Mouse (Mus musculus) midbrain, embryonic 16.5 days (tissue): ENCODE measurements around the gene Gpr182. TPM values are rescaled to one million over a fixed set of nuclear protein-coding genes. Genes with fewer than 3 reads are reported as not detected.

Experiments
- ATAC-seq: fragments of 200-750 bp; cut with Nextera tagmentation; 2 replicates; pipeline ENCODE4 v1.8.0; 2017; ENCODE audit warnings: moderate TSS enrichment
- H3K27ac ChIP-seq: fragments of 300-500 bp; sonication (generic); 2 replicates; pipeline ENCODE4 v1.5.1; 2014; ENCODE audit warnings: mild to moderate bottlenecking, low read length, mixed read lengths
- H3K27me3 ChIP-seq: fragments of 300-500 bp; sonication (generic); 2 replicates; pipeline ENCODE4 v1.6.1; 2014; ENCODE audit warnings: low read depth, low read length, mixed read lengths; ENCODE audit not compliant: control insufficient read depth, insufficient read depth
- H3K36me3 ChIP-seq: fragments of 300-500 bp; sonication (generic); 2 replicates; pipeline ENCODE4 v1.6.1; 2014; ENCODE audit warnings: mild to moderate bottlenecking, low read length, moderate library complexity, mixed read lengths; ENCODE audit not compliant: control insufficient read depth, insufficient read depth
- H3K4me1 ChIP-seq: fragments of 300-500 bp; sonication (generic); 2 replicates; pipeline ENCODE4 v1.6.1; 2014; ENCODE audit warnings: mild to moderate bottlenecking, low read length, mixed read lengths; ENCODE audit not compliant: control insufficient read depth, insufficient read depth
- H3K4me2 ChIP-seq: fragments of 300-500 bp; sonication (generic); 2 replicates; pipeline ENCODE4 v1.6.1; 2014; ENCODE audit warnings: mild to moderate bottlenecking, low read length, mixed read lengths
- H3K4me3 ChIP-seq: fragments of 300-500 bp; sonication (generic); 2 replicates; pipeline ENCODE4 v1.5.1; 2014; ENCODE audit warnings: low read depth, mild to moderate bottlenecking, low read length, moderate library complexity, mixed read lengths
- H3K9ac ChIP-seq: fragments of 300-500 bp; sonication (generic); 2 replicates; pipeline ENCODE4 v1.6.1; 2014; ENCODE audit warnings: low read depth, low read length, mixed read lengths
- H3K9me3 ChIP-seq: fragments of 300-500 bp; sonication (generic); replicated peaks from 2 replicates; pipeline ENCODE4 v1.6.1; 2014; ENCODE audit warnings: mild to moderate bottlenecking, low read length, mixed read lengths; ENCODE audit not compliant: control insufficient read depth, poor library complexity, severe bottlenecking
- WGBS: fragments of 180-500 bp; shearing (Covaris S2); extraction: QIAGEN DNeasy Blood & Tissue Kit; methylation state at CpG from one replicate; pipeline ENCODE4 v1.1.7; 2014; 5-methylcytosine and 5-hydroxymethylcytosine counted together
- polyA plus RNA-seq: library from polyadenylated mRNA; unstranded; fragments of >200 nt; fragmentation: Nextera tagmentation; extraction: Ambion mirVana; gene quantifications from 2 replicates; pipeline ENCODE4 v1.2.1, GENCODE M21; 2015

Gene Gpr182
- polyA plus RNA-seq, 1 experiment from 2014 or later = 1.7 TPM

DNA sequence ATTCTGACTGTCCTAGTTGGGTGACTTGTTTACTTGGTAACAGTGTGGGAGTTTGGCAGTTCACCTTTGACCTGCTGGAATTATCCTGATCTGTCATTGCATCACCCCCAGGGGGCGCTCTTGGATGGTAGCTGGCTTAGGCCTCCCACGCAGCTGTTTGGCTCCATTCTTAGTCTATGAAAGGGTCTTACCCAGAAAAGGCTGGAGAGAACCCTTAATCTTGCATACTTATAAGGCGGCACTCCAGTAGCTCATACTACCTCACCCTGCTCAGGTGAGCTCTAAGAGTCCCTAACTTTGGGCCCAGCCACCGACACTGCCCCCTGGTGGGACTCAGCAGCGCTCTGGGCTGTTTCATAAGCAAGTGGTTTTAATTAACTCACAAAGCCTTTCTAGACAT, 6.9 kb downstream of the Gpr182 start:
- H3K4me2 ChIP-seq = no peak overlapping the region
- 75% methylated on average over 5 of the region's 5 CpGs for WGBS
- H3K36me3 ChIP-seq = peaks cover 38% of the 10 kb centered on the region

DNA sequence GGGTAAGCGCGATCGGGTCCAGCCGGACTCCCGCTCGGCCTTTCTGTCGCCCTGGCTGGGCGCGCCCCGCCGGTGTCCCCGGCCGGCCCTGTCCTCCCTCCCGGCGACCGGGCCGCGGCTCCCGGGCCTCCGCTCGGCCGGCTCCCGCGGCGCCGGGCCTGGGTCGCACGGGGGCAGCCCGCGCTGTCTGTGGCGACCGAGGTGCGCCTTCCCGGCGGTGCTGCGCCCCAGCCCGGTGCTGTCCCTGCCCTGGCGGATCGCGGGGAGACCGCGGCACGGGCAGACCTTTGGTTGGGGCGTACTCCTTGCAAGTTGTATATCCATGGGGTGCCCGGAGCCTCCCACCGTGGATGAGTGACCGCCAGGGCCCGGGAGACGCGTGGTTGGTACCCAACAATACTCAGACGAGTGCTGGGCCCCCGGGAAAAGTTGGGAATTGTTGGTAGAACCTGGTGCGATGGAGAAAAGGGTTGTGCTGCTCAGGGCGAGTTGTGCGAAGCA, 11.8 kb downstream of the Gpr182 start:
- peak overlapping the region; percentile 95 for H3K9ac ChIP-seq
- peaks cover 12% of the 10 kb centered on the region for H3K4me1 ChIP-seq
- under 1% methylated on average over 55 of the region's 55 CpGs for WGBS
- ATAC-seq = peak; percentile 67
- peak overlapping the region; percentile 79 for H3K4me2 ChIP-seq
- no peaks in the 10 kb centered on the region for H3K9me3 ChIP-seq
- H3K27ac ChIP-seq = peak overlapping the region; percentile 81
- peaks cover 25% of the 10 kb centered on the region for H3K36me3 ChIP-seq
- H3K4me3 ChIP-seq = peak overlapping the region; percentile 97
- H3K27me3 ChIP-seq = no peaks in the 10 kb centered on the region

More for the DNA sequence above, 6.9 kb downstream of the Gpr182 start:
- H3K9me3 ChIP-seq = no peaks in the 10 kb centered on the region
- no peaks in the 10 kb centered on the region for H3K27me3 ChIP-seq
- H3K27ac ChIP-seq = no peak overlapping the region
- no peak overlapping the region for H3K9ac ChIP-seq
- peaks cover 10% of the 10 kb centered on the region for H3K4me1 ChIP-seq
- no peak for ATAC-seq
- no peak overlapping the region for H3K4me3 ChIP-seq

DNA sequence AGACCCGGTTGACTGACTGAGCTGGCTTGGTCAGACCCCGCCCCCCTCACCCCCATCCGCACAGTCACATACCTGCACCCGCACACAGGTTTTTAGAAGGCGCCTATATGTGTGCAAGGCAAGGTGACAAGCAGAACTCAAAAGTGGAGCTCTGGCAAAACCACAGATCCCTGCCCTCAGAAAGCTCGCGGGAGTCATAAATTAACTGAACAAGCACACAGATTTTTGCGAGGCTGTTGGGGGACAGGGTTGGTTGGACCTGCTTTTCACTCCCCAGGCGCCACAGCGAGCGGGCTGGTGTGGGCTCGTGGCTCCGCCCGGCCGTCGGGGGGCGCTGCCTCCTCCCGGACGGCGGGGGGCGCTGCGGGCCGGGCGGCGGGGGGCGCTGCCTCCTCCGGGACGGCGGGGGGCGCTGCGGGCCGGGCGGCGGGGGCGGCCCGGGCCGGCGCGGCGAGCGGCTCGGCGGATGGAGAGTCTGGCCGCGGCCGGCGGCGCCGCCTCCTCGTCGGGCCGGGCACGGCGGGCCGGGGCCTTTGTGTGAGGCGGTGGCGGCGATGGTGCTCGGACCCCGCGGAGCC, 12.4 kb downstream of the Gpr182 start, which contains the start of gene Zbtb39:
Gene Zbtb39, plus strand, starts transcription at position 456 of the 578 bp plus-strand sequence.
- 2% methylated on average over 47 of the region's 61 CpGs for WGBS
- peaks cover 25% of the 10 kb centered on the region for H3K36me3 ChIP-seq

DNA sequence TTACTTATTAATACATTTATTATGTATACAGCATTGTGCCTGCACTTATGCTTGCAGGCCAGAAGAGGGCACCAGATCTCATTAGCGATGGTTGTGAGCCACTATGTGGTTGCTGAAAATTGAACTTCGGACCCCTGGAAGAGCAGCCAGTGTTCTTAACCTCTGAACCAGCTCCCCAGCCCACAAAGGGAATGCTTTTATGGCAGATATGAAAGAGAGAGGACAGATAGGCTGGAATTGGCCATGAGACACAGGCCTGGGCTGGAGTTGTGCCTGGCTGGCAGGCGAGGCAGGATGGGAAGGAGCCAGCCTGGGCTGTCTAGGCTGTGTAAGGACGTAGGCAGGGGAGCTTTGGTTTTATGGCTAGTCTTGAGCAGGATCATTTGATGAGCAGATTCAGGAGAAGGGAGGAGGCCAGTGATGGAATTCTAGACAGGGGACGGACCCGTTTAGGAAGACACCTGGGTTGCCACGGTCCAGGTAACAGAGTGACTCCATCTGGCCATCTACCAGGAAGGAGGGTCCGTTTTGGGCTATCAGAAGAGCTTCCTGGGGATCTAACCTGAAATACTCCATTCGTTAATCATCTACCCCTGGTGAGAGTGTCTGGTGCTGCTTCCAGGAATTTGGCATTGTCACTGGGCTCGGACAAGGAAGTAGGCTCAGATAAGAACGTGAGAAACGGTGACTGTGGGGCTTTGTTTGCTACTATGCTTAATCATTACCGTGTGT, 13.2 kb downstream of the Gpr182 start:
- H3K4me2 ChIP-seq = no peak overlapping the region; the same call in 1 of the 2 replicates
- H3K9me3 ChIP-seq = no peaks in the 10 kb centered on the region
- WGBS = 56% methylated on average over 13 of the region's 13 CpGs
- H3K4me3 ChIP-seq = peak overlapping the region; percentile 97; the same call in 1 of the 2 replicates
- H3K27ac ChIP-seq = no peak overlapping the region
- no peak for ATAC-seq
- no peak overlapping the region for H3K9ac ChIP-seq
- H3K27me3 ChIP-seq = peaks cover 4% of the 10 kb centered on the region; the same call in 1 of the 2 replicates
- H3K36me3 ChIP-seq = peaks cover 18% of the 10 kb centered on the region
- H3K4me1 ChIP-seq = peaks cover 12% of the 10 kb centered on the region

More for the DNA sequence above, 12.4 kb downstream of the Gpr182 start, which contains the start of gene Zbtb39:
- peak; percentile 88 for ATAC-seq
- no peaks in the 10 kb centered on the region for H3K27me3 ChIP-seq
- H3K27ac ChIP-seq = peak within 1 kb of the TSS; percentile 81
- H3K4me2 ChIP-seq = peak within 1 kb of the TSS; percentile 79
- H3K4me1 ChIP-seq = peaks cover 12% of the 10 kb centered on the region
- H3K9ac ChIP-seq = peak within 1 kb of the TSS; percentile 95
- no peaks in the 10 kb centered on the region for H3K9me3 ChIP-seq
- peak within 1 kb of the TSS; percentile 97 for H3K4me3 ChIP-seq

DNA sequence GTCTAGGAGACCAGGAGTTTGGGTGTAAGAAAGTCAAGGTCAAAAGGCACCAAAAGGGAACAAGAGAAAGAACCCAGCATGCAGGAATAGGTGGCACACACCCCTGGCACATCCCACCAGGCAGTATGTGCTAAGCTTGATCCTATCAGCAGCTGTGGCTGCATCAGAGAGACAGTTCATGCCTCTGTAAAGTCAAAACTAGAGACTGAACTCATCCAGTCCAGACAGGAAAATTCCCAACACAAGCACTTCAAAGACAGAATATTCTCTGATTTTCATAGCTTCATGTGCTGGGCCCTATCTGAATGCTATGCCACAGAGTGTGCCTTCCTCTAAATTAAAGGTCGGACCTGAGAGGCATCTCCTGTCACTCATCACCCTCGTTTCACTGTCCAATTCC, 14.0 kb downstream of the Gpr182 start:
- WGBS = 31% methylated on average over 2 of the region's 2 CpGs
- no peak for ATAC-seq
- H3K9me3 ChIP-seq = no peaks in the 10 kb centered on the region
- H3K9ac ChIP-seq = no peak overlapping the region
- H3K27ac ChIP-seq = no peak overlapping the region
- peaks cover 4% of the 10 kb centered on the region; the same call in 1 of the 2 replicates for H3K27me3 ChIP-seq
- H3K4me3 ChIP-seq = no peak overlapping the region
- no peak overlapping the region for H3K4me2 ChIP-seq
- peaks cover 11% of the 10 kb centered on the region for H3K36me3 ChIP-seq
- peaks cover 12% of the 10 kb centered on the region for H3K4me1 ChIP-seq

DNA sequence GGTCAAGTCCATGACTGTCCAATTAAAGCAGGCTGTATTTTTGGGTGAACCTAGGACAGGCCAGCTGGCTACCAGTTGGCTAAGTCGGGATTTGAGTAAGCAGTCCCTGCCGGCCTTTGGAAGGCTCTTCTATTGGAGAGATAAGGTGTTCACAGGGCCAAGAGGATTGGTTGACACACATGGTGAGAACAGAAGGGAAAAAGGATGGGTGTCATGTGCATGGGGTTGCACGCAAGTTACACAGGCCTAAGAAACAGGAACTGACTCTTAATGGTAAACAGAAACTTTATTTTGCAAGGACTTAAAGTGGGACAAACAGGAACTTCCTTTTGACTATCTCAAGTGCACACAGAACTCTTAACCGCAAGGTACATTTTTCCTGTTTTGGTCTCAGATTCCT, 14.6 kb downstream of the Gpr182 start:
- Histone ChIP-seq H3K36me3 (peaks cover 4% of the 10 kb centered on the region), H3K9me3 (no peaks in the 10 kb centered on the region), H3K27me3 (peaks cover 4% of the 10 kb centered on the region; the same call in 1 of the 2 replicates), H3K4me1 (peaks cover 12% of the 10 kb centered on the region), H3K4me2 (no peak overlapping the region), H3K27ac (no peak overlapping the region), H3K4me3 (no peak overlapping the region), H3K9ac (no peak overlapping the region)
- WGBS = 81% methylated on average over 4 of the region's 4 CpGs
- ATAC-seq = no peak

DNA sequence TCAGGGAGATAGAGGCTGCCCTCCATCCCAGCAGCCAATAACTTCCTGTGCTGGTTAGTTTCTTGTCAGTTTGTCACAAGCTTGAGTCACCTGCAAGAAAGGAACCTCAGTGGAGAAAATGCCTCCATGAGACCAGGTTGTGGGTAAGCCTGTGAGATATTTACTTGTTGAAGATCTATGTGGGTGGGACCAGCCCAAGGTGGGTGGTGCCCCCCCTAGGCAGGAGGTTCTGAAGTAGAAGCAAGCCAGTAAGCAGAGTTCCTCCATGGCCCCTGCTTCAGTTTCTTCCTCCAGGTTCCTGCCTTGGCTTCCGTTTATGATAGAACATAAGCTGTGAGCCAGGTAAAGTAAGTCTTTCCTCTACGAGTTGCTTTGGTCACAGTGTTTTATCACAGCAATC, 15.3 kb downstream of the Gpr182 start:
- H3K4me3 ChIP-seq = no peak overlapping the region
- no peak for ATAC-seq
- peaks cover 12% of the 10 kb centered on the region for H3K4me1 ChIP-seq
- H3K27me3 ChIP-seq = peaks cover 4% of the 10 kb centered on the region; the same call in 1 of the 2 replicates
- no peaks in the 10 kb centered on the region for H3K9me3 ChIP-seq
- no peak overlapping the region for H3K9ac ChIP-seq
- H3K36me3 ChIP-seq = no peaks in the 10 kb centered on the region
- no peak overlapping the region for H3K27ac ChIP-seq
- H3K4me2 ChIP-seq = no peak overlapping the region
- 79% methylated on average over 2 of the region's 2 CpGs for WGBS

DNA sequence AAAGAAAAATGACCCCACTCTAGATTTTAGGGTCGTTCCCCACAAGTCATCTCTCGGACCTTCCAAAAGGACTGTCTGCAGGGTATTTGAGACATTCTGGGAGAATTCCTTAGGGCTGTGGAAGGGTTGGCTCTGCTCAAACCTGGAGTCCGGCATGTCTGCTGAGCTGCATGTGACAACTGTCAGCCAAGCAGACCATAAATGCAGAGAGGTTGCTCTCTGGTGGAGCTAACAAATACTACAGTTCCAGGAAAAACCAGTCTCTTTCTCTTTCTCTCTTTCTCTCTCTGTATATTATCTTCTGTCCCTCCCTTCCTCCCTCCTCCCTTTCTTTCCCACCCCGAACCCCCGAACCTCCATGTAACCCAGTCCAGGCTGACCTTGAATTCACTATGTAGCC, 17.1 kb downstream of the Gpr182 start:
- Histone ChIP-seq H3K9me3 (no peaks in the 10 kb centered on the region), H3K9ac (no peak overlapping the region), H3K4me1 (peaks cover 12% of the 10 kb centered on the region), H3K36me3 (no peaks in the 10 kb centered on the region), H3K4me2 (no peak overlapping the region), H3K4me3 (no peak overlapping the region), H3K27me3 (peaks cover 4% of the 10 kb centered on the region; the same call in 1 of the 2 replicates), H3K27ac (no peak overlapping the region)
- WGBS = 49% methylated on average over 5 of the region's 5 CpGs
- ATAC-seq = no peak

DNA sequence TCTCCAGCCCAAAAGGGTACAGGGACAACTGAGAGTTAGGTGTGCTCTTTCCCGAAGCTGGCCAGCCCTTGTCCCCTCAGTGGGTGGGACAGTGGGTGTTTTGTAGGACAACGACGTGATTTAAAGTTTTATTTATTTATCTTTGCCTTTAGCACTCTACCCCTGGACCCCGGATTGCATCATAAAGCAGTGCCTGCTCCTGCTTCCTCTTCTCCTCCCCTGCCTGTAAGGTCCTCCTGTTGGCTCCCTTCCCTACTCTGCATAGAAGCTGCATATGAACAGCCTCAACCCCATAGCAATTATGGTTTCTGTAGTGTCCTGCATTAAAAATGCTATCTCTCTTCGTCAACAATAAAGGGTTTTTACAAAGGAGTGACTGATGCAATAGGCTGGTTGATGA, 20.1 kb downstream of the Gpr182 start:
- peaks cover 10% of the 10 kb centered on the region for H3K4me1 ChIP-seq
- no peak overlapping the region for H3K9ac ChIP-seq
- no peak for ATAC-seq
- no peak overlapping the region for H3K4me2 ChIP-seq
- H3K27ac ChIP-seq = no peak overlapping the region
- H3K9me3 ChIP-seq = no peaks in the 10 kb centered on the region
- peaks cover 4% of the 10 kb centered on the region; the same call in 1 of the 2 replicates for H3K27me3 ChIP-seq
- WGBS = 34% methylated on average over 5 of the region's 5 CpGs
- no peak overlapping the region for H3K4me3 ChIP-seq
- no peaks in the 10 kb centered on the region for H3K36me3 ChIP-seq
